Mouse (Mus musculus) lung, adult 2 months (tissue): ENCODE results near the gene Syde1.

ENCODE experiments used
- CTCF ChIP-seq: fragments of 200-500 bp; IDR thresholded peaks from 2 replicates; pipeline ENCODE4 v1.5.1; 2011; ENCODE audit warnings: mild to moderate bottlenecking, low read length, control low read depth; ENCODE audit not compliant: insufficient read depth
- POLR2A ChIP-seq: fragments of 200-500 bp; IDR thresholded peaks from 2 replicates; pipeline ENCODE4 v1.6.1; 2011; ENCODE audit warnings: low read depth, mild to moderate bottlenecking, control low read depth, low read length, borderline replicate concordance; ENCODE audit errors: extremely low read depth

DNA sequence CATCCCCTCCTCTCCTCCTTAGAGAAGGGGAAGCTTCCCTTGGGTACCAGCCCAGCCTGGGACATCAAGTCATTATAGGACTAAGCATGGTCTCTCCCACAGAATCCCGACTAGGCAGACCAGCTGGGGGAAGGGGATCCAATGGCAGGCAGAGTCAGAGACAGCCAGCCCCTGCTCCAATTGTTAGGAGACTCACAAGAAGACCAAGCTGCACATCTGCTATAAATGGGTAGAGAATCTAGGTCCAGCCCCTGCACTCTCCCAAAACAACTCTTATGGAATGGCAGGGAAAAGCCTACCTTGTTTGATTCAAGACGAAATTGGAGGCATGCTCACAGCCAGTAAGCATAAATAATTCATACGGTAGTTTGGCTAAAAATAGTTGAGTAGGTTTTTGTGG lies 18.5 kb downstream of the Syde1 start:
- no peak for TF ChIP-seq POLR2A
- TF ChIP-seq CTCF: no peak
